Mouse (Mus musculus): Measurements from ENCODE around the gene Igf2bp2. TPM values are rescaled to one million over a fixed set of nuclear protein-coding genes. Genes with fewer than 3 reads are reported as not detected.

The Igf2bp2 gene
- polyA plus RNA-seq, 1 experiment from 2014 or later: 103 TPM

DNA sequence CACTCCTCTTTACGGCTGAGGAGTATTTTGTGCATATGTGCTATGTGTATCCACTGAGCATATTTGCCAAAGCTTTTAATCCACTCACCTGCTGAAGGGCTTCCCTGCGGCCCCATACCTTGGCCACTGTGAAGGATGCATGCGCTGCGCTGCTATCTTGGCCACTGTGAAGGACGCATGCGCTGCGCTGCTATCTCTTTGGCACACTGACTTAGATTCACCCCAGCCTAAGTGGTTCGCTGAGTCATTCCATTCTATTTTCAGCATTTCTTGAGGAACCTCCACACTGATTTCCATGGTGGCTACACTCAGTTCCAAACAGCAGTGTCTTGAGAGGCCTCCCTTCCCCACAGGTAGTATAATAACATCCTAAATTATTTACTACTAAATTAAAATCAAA is 42.0 kb downstream of the Igf2bp2 start:
- Histone ChIP-seq H3K4me2 (ENCODE audit: low read depth, low read length) (no peak overlapping the region), H3K27ac (ENCODE audit: low read length) (no peak overlapping the region), H3K36me3 (ENCODE audit: control insufficient read depth, insufficient read depth, low read length) (peaks cover 4% of the 10 kb centered on the region; the same call in 1 of the 2 replicates), H3K4me3 (replicated peaks; ENCODE audit: low read length) (no peak overlapping the region), H3K9ac (ENCODE audit: low read length) (no peak overlapping the region), H3K4me1 (ENCODE audit: control insufficient read depth, insufficient read depth, low read length) (0 out of 2 replicates have a peak, but pooled peaks cover 4% of the 10 kb centered on the region), H3K27me3 (ENCODE audit: control insufficient read depth, insufficient read depth, low read length) (no peaks in the 10 kb centered on the region), H3K9me3 (replicated peaks; ENCODE audit: control insufficient read depth, low read length) (no peaks in the 10 kb centered on the region)
- 82% methylated on average over 8 of the region's 8 CpGs for WGBS
- ATAC-seq (ENCODE audit: insufficient read depth, low FRiP score): no peak

- Histone ChIP-seq H3K36me3 (ENCODE audit: control insufficient read depth, insufficient read depth, low read length) (peaks cover 4% of the 10 kb centered on the region; the same call in 1 of the 2 replicates), H3K4me3 (replicated peaks; ENCODE audit: low read length) (no peak overlapping the region), H3K4me2 (ENCODE audit: low read depth, low read length) (no peak overlapping the region), H3K9me3 (replicated peaks; ENCODE audit: control insufficient read depth, low read length) (no peaks in the 10 kb centered on the region), H3K4me1 (ENCODE audit: control insufficient read depth, insufficient read depth, low read length) (0 out of 2 replicates have a peak, but pooled peaks cover 2% of the 10 kb centered on the region), H3K27ac (ENCODE audit: low read length) (no peak overlapping the region), H3K27me3 (ENCODE audit: control insufficient read depth, insufficient read depth, low read length) (no peaks in the 10 kb centered on the region), H3K9ac (ENCODE audit: low read length) (no peak overlapping the region)
- WGBS: 93% methylated on average over 15 of the region's 15 CpGs
- ATAC-seq (ENCODE audit: insufficient read depth, low FRiP score): no peak
Measured at GRCm38 (mm10) chr16:22119524-22119923, 43.6 kb downstream of the Igf2bp2 start.

DNA sequence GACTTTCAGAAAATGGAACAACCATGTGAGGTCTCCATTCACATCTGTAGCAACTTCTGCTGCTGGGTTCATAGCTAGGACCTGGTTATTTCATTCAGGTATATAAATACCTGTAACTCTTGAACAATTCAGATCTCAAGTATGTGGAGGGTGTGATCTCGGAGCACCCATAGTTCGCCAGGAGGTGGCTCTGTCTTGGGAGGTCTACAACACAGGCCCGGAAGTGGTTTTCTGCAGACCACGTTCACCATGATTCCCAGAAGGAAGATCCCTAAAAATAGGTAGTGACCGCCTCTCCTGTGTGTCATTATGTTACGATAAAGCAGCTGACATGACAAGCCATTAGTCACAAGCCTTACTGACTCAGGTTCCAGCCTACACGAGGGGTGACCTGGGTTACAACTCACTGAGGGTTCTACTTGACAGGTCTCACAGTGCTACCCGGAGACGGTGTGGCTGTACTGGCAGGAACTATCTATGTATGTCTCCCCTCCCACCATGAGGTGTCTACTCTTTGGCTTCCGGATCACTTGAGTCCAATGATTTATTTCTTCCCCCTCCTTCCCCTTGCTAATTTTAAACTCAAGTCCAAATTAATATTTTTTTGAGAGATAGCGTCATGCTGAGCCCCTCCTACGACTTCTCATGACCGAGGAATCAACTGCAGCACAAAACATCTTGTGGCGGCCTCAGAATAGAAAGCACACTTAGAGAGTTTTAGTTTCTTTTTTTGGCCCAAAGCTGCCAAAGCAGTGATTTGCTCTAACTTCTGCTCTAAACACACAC is 44.2 kb downstream of the Igf2bp2 start:
- Histone ChIP-seq H3K4me1 (ENCODE audit: control insufficient read depth, insufficient read depth, low read length) (no peaks in the 10 kb centered on the region), H3K4me2 (ENCODE audit: low read depth, low read length) (no peak overlapping the region), H3K9me3 (replicated peaks; ENCODE audit: control insufficient read depth, low read length) (no peaks in the 10 kb centered on the region), H3K9ac (ENCODE audit: low read length) (no peak overlapping the region), H3K4me3 (replicated peaks; ENCODE audit: low read length) (no peak overlapping the region), H3K36me3 (ENCODE audit: control insufficient read depth, insufficient read depth, low read length) (peaks cover 4% of the 10 kb centered on the region; the same call in 1 of the 2 replicates), H3K27ac (ENCODE audit: low read length) (no peak overlapping the region), H3K27me3 (ENCODE audit: control insufficient read depth, insufficient read depth, low read length) (no peaks in the 10 kb centered on the region)
- no peak for ATAC-seq (ENCODE audit: insufficient read depth, low FRiP score)
- WGBS: 74% methylated on average over 14 of the region's 14 CpGs

DNA sequence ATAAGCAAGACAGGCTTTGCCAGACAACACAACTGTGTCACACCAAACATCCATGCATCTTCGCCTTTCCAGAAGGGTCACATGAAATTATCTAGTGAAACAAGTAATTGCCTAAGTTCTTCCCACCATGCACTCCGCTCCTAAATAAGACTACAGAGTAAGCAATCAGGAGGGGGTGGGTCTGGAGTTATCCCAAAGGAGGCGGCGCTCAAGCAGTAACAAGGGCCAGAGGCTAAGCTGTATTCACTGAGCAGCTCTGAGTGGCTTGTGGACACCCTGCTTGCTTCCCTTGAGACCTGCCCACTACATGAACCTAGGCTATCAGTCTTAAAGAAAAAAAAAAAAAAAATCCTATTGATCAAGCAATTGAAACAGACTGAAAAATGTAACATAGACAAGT is 44.9 kb downstream of the Igf2bp2 start:
- Histone ChIP-seq H3K4me1 (ENCODE audit: control insufficient read depth, insufficient read depth, low read length) (no peaks in the 10 kb centered on the region), H3K27ac (ENCODE audit: low read length) (no peak overlapping the region), H3K4me2 (ENCODE audit: low read depth, low read length) (no peak overlapping the region), H3K36me3 (ENCODE audit: control insufficient read depth, insufficient read depth, low read length) (peaks cover 4% of the 10 kb centered on the region; the same call in 1 of the 2 replicates), H3K9ac (ENCODE audit: low read length) (no peak overlapping the region), H3K4me3 (replicated peaks; ENCODE audit: low read length) (no peak overlapping the region), H3K27me3 (ENCODE audit: control insufficient read depth, insufficient read depth, low read length) (no peaks in the 10 kb centered on the region), H3K9me3 (replicated peaks; ENCODE audit: control insufficient read depth, low read length) (no peaks in the 10 kb centered on the region)
- ATAC-seq (ENCODE audit: insufficient read depth, low FRiP score): no peak
- 95% methylated on average over 4 of the region's 4 CpGs for WGBS

GRCm38 (mm10) chr16:22116748-22117147 is 46.4 kb downstream of the Igf2bp2 start:
- no peaks in the 10 kb centered on the region for H3K9me3 ChIP-seq (replicated peaks; ENCODE audit: control insufficient read depth, low read length)
- H3K4me1 ChIP-seq (ENCODE audit: control insufficient read depth, insufficient read depth, low read length): no peaks in the 10 kb centered on the region
- H3K27ac ChIP-seq (ENCODE audit: low read length): no peak overlapping the region
- no peak overlapping the region for H3K4me3 ChIP-seq (replicated peaks; ENCODE audit: low read length)
- no peaks in the 10 kb centered on the region for H3K27me3 ChIP-seq (ENCODE audit: control insufficient read depth, insufficient read depth, low read length)
- H3K4me2 ChIP-seq (ENCODE audit: low read depth, low read length): no peak overlapping the region
- ATAC-seq (ENCODE audit: insufficient read depth, low FRiP score): no peak
- WGBS: 92% methylated on average over 4 of the region's 4 CpGs
- H3K36me3 ChIP-seq (ENCODE audit: control insufficient read depth, insufficient read depth, low read length): peaks cover 4% of the 10 kb centered on the region; the same call in 1 of the 2 replicates
- no peak overlapping the region for H3K9ac ChIP-seq (ENCODE audit: low read length)

- 85% methylated on average over 6 of the region's 6 CpGs for WGBS
- Histone ChIP-seq H3K4me1 (ENCODE audit: control insufficient read depth, insufficient read depth, low read length) (no peaks in the 10 kb centered on the region; the same call in 1 of the 2 replicates), H3K9me3 (replicated peaks; ENCODE audit: control insufficient read depth, low read length) (no peaks in the 10 kb centered on the region), H3K27me3 (ENCODE audit: control insufficient read depth, insufficient read depth, low read length) (no peaks in the 10 kb centered on the region), H3K36me3 (ENCODE audit: control insufficient read depth, insufficient read depth, low read length) (peaks cover 4% of the 10 kb centered on the region; the same call in 1 of the 2 replicates), H3K4me2 (ENCODE audit: low read depth, low read length) (no peak overlapping the region), H3K9ac (ENCODE audit: low read length) (no peak overlapping the region), H3K27ac (ENCODE audit: low read length) (no peak overlapping the region), H3K4me3 (replicated peaks; ENCODE audit: low read length) (no peak overlapping the region)
- no peak for ATAC-seq (ENCODE audit: insufficient read depth, low FRiP score)
Measured at GRCm38 (mm10) chr16:22116058-22116457, 47.0 kb downstream of the Igf2bp2 start.

DNA sequence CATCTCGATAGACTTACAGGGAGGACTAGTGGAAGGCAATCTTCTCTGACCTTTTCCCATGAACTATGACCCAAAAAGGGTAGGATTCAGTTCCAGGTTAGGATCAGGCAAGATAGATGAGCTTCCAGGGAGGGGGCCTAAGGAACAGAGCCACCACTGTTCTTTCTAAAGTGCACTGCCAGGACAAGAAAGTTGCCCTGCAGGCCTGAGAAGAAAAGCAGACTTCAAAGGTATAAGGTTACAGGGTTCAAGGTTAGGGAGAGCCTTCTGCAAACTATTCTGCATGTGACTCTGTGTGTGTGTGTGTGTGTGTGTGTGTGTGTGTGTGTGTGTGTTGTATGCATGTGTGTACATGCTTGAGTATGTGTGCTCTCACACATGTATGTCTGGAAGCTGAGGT is 53.1 kb downstream of the Igf2bp2 start:
- H3K9me3 ChIP-seq (replicated peaks; ENCODE audit: control insufficient read depth, low read length): no peaks in the 10 kb centered on the region
- no peak overlapping the region for H3K4me2 ChIP-seq (ENCODE audit: low read depth, low read length)
- H3K4me1 ChIP-seq (ENCODE audit: control insufficient read depth, insufficient read depth, low read length): no peaks in the 10 kb centered on the region; the same call in 1 of the 2 replicates
- H3K36me3 ChIP-seq (ENCODE audit: control insufficient read depth, insufficient read depth, low read length): no peaks in the 10 kb centered on the region
- H3K9ac ChIP-seq (ENCODE audit: low read length): no peak overlapping the region
- no peak overlapping the region for H3K27ac ChIP-seq (ENCODE audit: low read length)
- H3K27me3 ChIP-seq (ENCODE audit: control insufficient read depth, insufficient read depth, low read length): no peaks in the 10 kb centered on the region
- 63% methylated on average over 1 of the region's 1 CpGs for WGBS
- ATAC-seq (ENCODE audit: insufficient read depth, low FRiP score): no peak
- H3K4me3 ChIP-seq (replicated peaks; ENCODE audit: low read length): no peak overlapping the region

DNA sequence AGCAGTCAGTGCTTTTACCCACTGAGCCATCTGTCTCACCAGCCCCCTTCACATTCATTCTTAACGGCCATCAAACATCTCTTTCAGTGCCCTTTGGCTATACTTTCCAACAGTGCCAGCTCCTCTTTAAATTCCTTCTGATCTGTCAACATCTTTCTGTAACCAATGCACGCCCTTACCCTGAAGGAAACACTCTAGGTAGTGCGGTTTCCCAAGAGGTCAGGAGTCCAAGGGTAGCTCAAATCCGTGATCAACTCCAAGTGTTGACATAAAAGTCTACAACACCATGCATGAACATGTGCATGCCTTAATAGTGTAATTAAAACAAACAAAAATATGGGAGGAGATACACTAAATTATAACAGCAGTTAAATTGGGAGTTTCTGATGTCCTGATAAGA is 53.9 kb downstream of the Igf2bp2 start:
- H3K4me2 ChIP-seq (ENCODE audit: low read depth, low read length): no peak overlapping the region
- 66% methylated on average over 4 of the region's 4 CpGs for WGBS
- 0 out of 2 replicates have a peak, but pooled peaks have one; percentile 14 for ATAC-seq (ENCODE audit: insufficient read depth, low FRiP score)

DNA sequence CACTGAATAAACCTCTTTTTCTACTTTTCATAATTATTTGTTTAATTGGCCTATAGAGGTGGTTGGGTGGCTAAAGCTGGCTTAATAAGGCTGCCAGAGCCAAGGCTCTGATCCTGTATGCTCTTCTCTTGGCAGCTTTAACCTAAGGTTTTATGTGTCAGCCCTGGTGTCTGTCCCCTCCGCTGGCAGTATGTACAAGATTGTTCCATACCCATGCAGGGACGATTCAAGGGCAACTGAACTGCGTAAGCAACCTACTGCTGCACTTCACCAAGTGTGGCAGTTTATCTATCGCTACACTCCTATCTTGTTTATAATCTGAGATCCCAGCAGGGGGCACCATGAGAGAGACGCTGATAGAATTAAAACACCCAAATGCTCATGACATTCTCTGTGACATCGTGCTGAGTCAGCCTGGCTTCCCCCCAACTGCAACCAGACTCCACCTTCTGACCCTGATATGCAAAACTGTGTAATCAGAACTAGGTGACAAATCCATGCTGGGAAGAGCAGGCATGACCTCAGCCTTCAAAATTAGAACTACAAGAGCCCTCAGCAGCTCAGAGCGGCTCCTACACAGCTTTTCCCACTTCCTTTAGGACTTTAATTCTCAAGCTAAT is 55.1 kb downstream of the Igf2bp2 start:
- Histone ChIP-seq H3K36me3 (ENCODE audit: control insufficient read depth, insufficient read depth, low read length) (no peaks in the 10 kb centered on the region), H3K4me3 (replicated peaks; ENCODE audit: low read length) (no peak overlapping the region), H3K27me3 (ENCODE audit: control insufficient read depth, insufficient read depth, low read length) (no peaks in the 10 kb centered on the region), H3K4me2 (ENCODE audit: low read depth, low read length) (no peak overlapping the region), H3K4me1 (ENCODE audit: control insufficient read depth, insufficient read depth, low read length) (no peaks in the 10 kb centered on the region; the same call in 1 of the 2 replicates), H3K27ac (ENCODE audit: low read length) (no peak overlapping the region), H3K9ac (ENCODE audit: low read length) (no peak overlapping the region), H3K9me3 (replicated peaks; ENCODE audit: control insufficient read depth, low read length) (no peaks in the 10 kb centered on the region)
- WGBS: 58% methylated on average over 7 of the region's 7 CpGs
- peak; percentile 29; the same call in 1 of the 2 replicates for ATAC-seq (ENCODE audit: insufficient read depth, low FRiP score)

More for the DNA sequence above, 53.9 kb downstream of the Igf2bp2 start:
- no peaks in the 10 kb centered on the region; the same call in 1 of the 2 replicates for H3K4me1 ChIP-seq (ENCODE audit: control insufficient read depth, insufficient read depth, low read length)
- H3K27me3 ChIP-seq (ENCODE audit: control insufficient read depth, insufficient read depth, low read length): no peaks in the 10 kb centered on the region
- H3K4me3 ChIP-seq (replicated peaks; ENCODE audit: low read length): no peak overlapping the region
- H3K9me3 ChIP-seq (replicated peaks; ENCODE audit: control insufficient read depth, low read length): no peaks in the 10 kb centered on the region
- H3K27ac ChIP-seq (ENCODE audit: low read length): no peak overlapping the region
- no peak overlapping the region for H3K9ac ChIP-seq (ENCODE audit: low read length)
- no peaks in the 10 kb centered on the region for H3K36me3 ChIP-seq (ENCODE audit: control insufficient read depth, insufficient read depth, low read length)
